Mouse (Mus musculus): ENCODE data around the gene Tfg.

GRCm38 (mm10) chr16:56717224-56718200, at the start of gene Tfg:
- no peak for TF ChIP-seq GATA2 (IDR thresholded peaks at IDR 0.05; ENCODE audit: borderline replicate concordance, low read depth, low read length)
- no peak for TF ChIP-seq POLR2AphosphoS5 (IDR thresholded peaks at IDR 0.05; ENCODE audit: insufficient replicate concordance, low read depth, low read length)
